Mouse (Mus musculus) heart, postnatal 0 days (tissue): ENCODE measurements at regions not wholly inside any gene's neighbourhood (a gene's known extent, or its start where the extent isn't known, plus 50 kb on each side); places are given as distances from the start of the nearest gene placed in this dataset.

Experiments
- CTCF ChIP-seq: IDR thresholded peaks from 2 replicates; pipeline ENCODE4 v1.5.1; 2016; ENCODE audit warnings: antibody characterized with exemption, control low read depth, low read depth
- EP300 ChIP-seq: IDR thresholded peaks from 2 replicates; pipeline ENCODE4 v1.6.1; 2016; ENCODE audit warnings: antibody characterized with exemption, low read depth

GRCm38 (mm10) chr5:51930416-51930815 lies 259.9 kb downstream of the Dhx15 start:
- TF ChIP-seq CTCF (no peak), EP300 (no peak)
